Mouse (Mus musculus) liver, postnatal 0 days (tissue): ENCODE data around the gene Ezh1.

Source experiments
- CTCF ChIP-seq: sonication (generic); IDR thresholded peaks from 2 replicates; pipeline ENCODE4 v1.5.1; 2016; ENCODE audit warnings: antibody characterized with exemption, low read depth
- EP300 ChIP-seq: IDR thresholded peaks from 2 replicates; pipeline ENCODE4 v1.6.1; 2016; ENCODE audit warnings: antibody characterized with exemption, low read depth, mild to moderate bottlenecking

DNA sequence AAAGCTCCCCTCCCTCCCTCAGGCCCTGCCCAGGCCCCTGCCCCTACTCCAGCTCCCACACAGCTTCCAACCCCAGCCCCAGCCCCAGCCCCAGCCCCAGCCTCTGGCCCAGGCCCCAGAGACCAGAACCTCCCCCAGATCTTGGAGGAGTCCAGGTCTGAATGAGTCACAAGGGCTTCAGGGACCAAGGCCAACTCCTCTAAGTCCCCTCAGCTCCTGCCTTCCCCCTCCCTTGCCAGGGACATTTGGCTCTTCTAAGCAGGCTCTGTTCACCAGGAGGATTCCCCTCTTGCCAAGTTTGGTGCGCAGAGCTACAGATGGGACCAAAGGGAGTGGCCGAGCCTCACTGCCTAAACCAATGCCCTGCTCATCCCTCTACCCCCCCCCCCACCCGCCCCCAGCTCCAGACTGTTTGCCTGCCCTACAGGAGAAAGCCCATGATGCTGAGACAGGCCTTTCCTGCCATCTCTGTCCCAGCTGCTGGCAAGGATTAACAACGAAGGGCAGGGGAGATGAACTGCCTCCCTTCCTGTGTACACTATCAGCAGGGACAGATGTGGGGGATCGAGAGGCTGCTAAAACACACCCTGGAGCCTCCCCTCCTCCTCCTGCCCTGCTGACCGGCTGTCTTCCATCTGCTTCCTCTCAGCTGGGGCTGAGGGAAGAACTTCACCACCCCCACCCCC lies 36.6 kb downstream of the Ezh1 start:
- TF ChIP-seq CTCF (no peak), EP300 (peak; percentile 89)
